25 mouse cellular contexts compared by ENCODE assay signal in the genomic region with DNA sequence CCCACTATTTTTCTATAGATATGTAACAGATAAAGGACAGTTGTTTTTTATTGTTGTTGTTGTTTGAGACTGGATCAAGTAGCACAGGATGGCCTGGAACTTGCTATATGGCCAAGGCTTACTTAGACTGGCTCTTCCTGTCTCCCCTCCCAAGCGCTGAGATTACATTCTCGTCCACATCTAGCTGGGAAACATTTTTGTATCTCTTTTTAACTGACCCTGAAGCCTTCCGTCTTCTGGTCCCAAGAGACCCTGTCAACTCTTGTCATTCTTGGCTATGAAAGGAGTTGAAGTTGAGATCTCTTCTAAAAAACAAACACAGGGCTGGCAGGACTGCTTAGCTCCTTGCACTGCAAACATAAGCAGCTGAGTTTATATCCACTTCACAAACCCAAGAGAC.
"Had no signal": no experiment of that assay in that cellular context is flagged by ENCODE, and none has a peak within 500 bp of the region (broad histone marks: within the 10 kb centered on the region; RNA-seq: fewer than 3 reads in every experiment).

No protein-coding gene starts in this region.

- H3K27ac ChIP-seq: gastrocnemius, adult 2 months; heart, adult 2 months; hindbrain, embryonic 10.5 days; hindbrain, embryonic 12.5 days; hindbrain, embryonic 14.5 days; intestine, embryonic 15.5 days; layer of hippocampus, adult 2 months; left cerebral cortex, adult 2 months; limb, embryonic 10.5 days; limb, embryonic 12.5 days; liver, embryonic 13.5 days had no signal

- ATAC-seq: forebrain, postnatal 0 days; hindbrain, embryonic 16.5 days; inflammation-experienced regulatory T-cells, adult 6 months; intestine, embryonic 15.5 days; intestine, postnatal 0 days had no signal

- H3K9ac ChIP-seq: forebrain, postnatal 0 days; hindbrain, embryonic 12.5 days; hindbrain, embryonic 14.5 days; intestine, embryonic 15.5 days; limb, embryonic 12.5 days; liver, embryonic 13.5 days had no signal

- H3K9me3 ChIP-seq: hindbrain, embryonic 10.5 days; hindbrain, embryonic 12.5 days; intestine, embryonic 15.5 days; limb, embryonic 10.5 days; limb, embryonic 12.5 days; liver, embryonic 13.5 days had no signal

- H3K4me2 ChIP-seq: heart, embryonic 11.5 days; hindbrain, embryonic 12.5 days; hindbrain, embryonic 14.5 days; intestine, embryonic 15.5 days; limb, embryonic 12.5 days; liver, embryonic 11.5 days; liver, embryonic 13.5 days had no signal

- H3K4me3 ChIP-seq: gastrocnemius, adult 2 months; heart, adult 2 months; hindbrain, embryonic 10.5 days; hindbrain, embryonic 12.5 days; intestine, embryonic 15.5 days; layer of hippocampus, adult 2 months; left cerebral cortex, adult 2 months; limb, embryonic 10.5 days; limb, embryonic 12.5 days; liver, embryonic 13.5 days had no signal

- DNase-seq: forebrain, postnatal 0 days; gastrocnemius, adult 2 months; gastrocnemius, postnatal 10 days; gastrocnemius, postnatal 25 days; heart, adult 2 months; heart, postnatal 10 days; heart, postnatal 4 days; kidney, adult 18-20 months; kidney, postnatal 25 days; kidney, postnatal 4 days; liver; liver, embryonic 13.5 days had no signal

- H3K27me3 ChIP-seq: hindbrain, embryonic 12.5 days; intestine, embryonic 15.5 days; limb, embryonic 12.5 days; liver, embryonic 13.5 days had no signal

- H3K4me1 ChIP-seq: hindbrain, embryonic 10.5 days; hindbrain, embryonic 12.5 days; intestine, embryonic 15.5 days; limb, embryonic 10.5 days; limb, embryonic 12.5 days had no signal
